Mouse (Mus musculus) hematopoietic stem cell, adult 5-6 weeks (primary cell): ENCODE results near the gene Kat14. TPM values are rescaled to one million over a fixed set of nuclear protein-coding genes. Genes with fewer than 3 reads are reported as not detected.

ENCODE experiments used
- ATAC-seq, 2 experiments: fragments of 125-278 bp in 1 of 2; replicated peaks in 1 of 2; 2 replicates each; pipeline ENCODE4 v1.8.0; 2016 to 2017; ENCODE audit warnings: inconsistent platforms in 2 of 2, mild to moderate bottlenecking in 2 of 2, moderate number of reproducible peaks in 2 of 2, low read depth in 1 of 2, moderate TSS enrichment in 1 of 2; ENCODE audit not compliant: low FRiP score in 2 of 2, poor library complexity in 2 of 2, severe bottlenecking in 2 of 2, insufficient read depth in 1 of 2, low TSS enrichment in 1 of 2
- total RNA-seq: library from RNA; stranded (forward); fragments of 172-1452, 232-1000 nt; gene quantifications from 2 replicates; pipeline ENCODE4 v1.2.3, GENCODE M21; 2017

Kat14 gene
- total RNA-seq, 1 experiment from 2014 or later, result 40.3 TPM

- no peak for ATAC-seq
Observed at GRCm38 (mm10) chr2:144371566-144371965, 2.8 kb downstream of the Kat14 start.

- no peak for ATAC-seq
Observed at GRCm38 (mm10) chr2:144373063-144373462, 4.3 kb downstream of the Kat14 start.

GRCm38 (mm10) chr2:144375063-144375703 is 6.4 kb downstream of the Kat14 start:
- no peak for ATAC-seq

- no peak for ATAC-seq
Observed at GRCm38 (mm10) chr2:144381293-144381692, 12.5 kb downstream of the Kat14 start.

- no peak for ATAC-seq
Observed at GRCm38 (mm10) chr2:144381741-144382140, 13.0 kb downstream of the Kat14 start.

- ATAC-seq, result no peak
Observed at GRCm38 (mm10) chr2:144382624-144383138, 13.9 kb downstream of the Kat14 start.

GRCm38 (mm10) chr2:144386296-144386695 is 17.5 kb downstream of the Kat14 start:
- ATAC-seq, result no peak

- no peak for ATAC-seq
Observed at GRCm38 (mm10) chr2:144388416-144388815, 19.6 kb downstream of the Kat14 start.

GRCm38 (mm10) chr2:144399531-144399930 is 30.7 kb downstream of the Kat14 start:
- no peak for ATAC-seq

- no peak for ATAC-seq
Observed at GRCm38 (mm10) chr2:144400659-144401058, 31.9 kb downstream of the Kat14 start.

- no peak for ATAC-seq
Observed at GRCm38 (mm10) chr2:144409037-144409436, 40.3 kb downstream of the Kat14 start.

- no peak for ATAC-seq
Observed at GRCm38 (mm10) chr2:144410603-144411002, 41.8 kb downstream of the Kat14 start.

- no peak for ATAC-seq
Observed at GRCm38 (mm10) chr2:144414646-144415045, 45.9 kb downstream of the Kat14 start.

GRCm38 (mm10) chr2:144416859-144417258 is 48.1 kb downstream of the Kat14 start:
- no peak for ATAC-seq

- no peak for ATAC-seq
Observed at GRCm38 (mm10) chr2:144418062-144418461, 49.3 kb downstream of the Kat14 start.

GRCm38 (mm10) chr2:144422094-144422675 is 53.4 kb downstream of the Kat14 start:
- no peak for ATAC-seq

- ATAC-seq, result no peak
Observed at GRCm38 (mm10) chr2:144425761-144426160, 57.0 kb downstream of the Kat14 start.

- no peak for ATAC-seq
Observed at GRCm38 (mm10) chr2:144427852-144428251, 59.1 kb downstream of the Kat14 start.

GRCm38 (mm10) chr2:144428659-144429058 is 59.9 kb downstream of the Kat14 start:
- no peak for ATAC-seq
